Mouse (Mus musculus): ENCODE results near the gene Pinlyp. TPM values are rescaled to one million over a fixed set of nuclear protein-coding genes. Genes with fewer than 3 reads are reported as not detected.

Gene Pinlyp
- total RNA-seq, 2 experiments from 2014 or later = not detected

Other genes starting within 250 kb of the Pinlyp start
- 10 to 100 TPM in 1 of 2 experiments, 1 to 10 TPM in 1; 8.8 to 10.3 TPM for gene Zfp61, start 244.9 kb downstream of the Pinlyp start, total RNA-seq (2021)
- gene Zfp94, start 229.5 kb downstream of the Pinlyp start, total RNA-seq (2021) = 1 to 10 TPM; 3.1 to 4.0 TPM
- gene Tescl, start 212.2 kb downstream of the Pinlyp start, total RNA-seq (2021) = under 1 TPM; 0.36 to 0.56 TPM
- not detected for gene Lypd5, start 196.9 kb downstream of the Pinlyp start, total RNA-seq (2021)
- gene Kcnn4, start 175.9 kb downstream of the Pinlyp start, total RNA-seq (2021) = 1 to 10 TPM in 1 of 2 experiments, under 1 TPM in 1; 0.79 to 1.3 TPM
- 10 to 100 TPM; 17.8 to 21.1 TPM for gene Smg9, start 146.5 kb downstream of the Pinlyp start, total RNA-seq (2021)
- not detected for gene Irgc1, start 93.8 kb downstream of the Pinlyp start, total RNA-seq (2021)
- 1 to 10 TPM; 7.9 to 9.8 TPM for gene Plaur, start 83.6 kb downstream of the Pinlyp start, total RNA-seq (2021)
- 1 to 10 TPM; 2.8 to 3.6 TPM for gene Cadm4, start 64.1 kb downstream of the Pinlyp start, total RNA-seq (2021)
- 1 to 10 TPM; 6.0 to 6.8 TPM for gene Zfp428, start 39.1 kb downstream of the Pinlyp start, total RNA-seq (2021)
- gene AC161166.1, start 33.7 kb downstream of the Pinlyp start, total RNA-seq (2021) = not detected
- 10 to 100 TPM; 20.4 to 24.1 TPM for gene Irgq, start 15.4 kb downstream of the Pinlyp start, total RNA-seq (2021)
- 10 to 100 TPM; 37.6 to 41.3 TPM for gene Xrcc1, start 171 bp upstream of the Pinlyp start, total RNA-seq (2021)
- 10 to 100 TPM; 27.9 to 34.2 TPM for gene Ethe1, start 41.4 kb upstream of the Pinlyp start, total RNA-seq (2021)
- under 1 TPM in 1 of 2 experiments, not detected in 1; 0.30 TPM for gene Zfp575, start 41.5 kb upstream of the Pinlyp start, total RNA-seq (2021)
- 1 to 10 TPM; 5.4 to 5.8 TPM for gene Phldb3, start 64.6 kb upstream of the Pinlyp start, total RNA-seq (2021)
- under 1 TPM; 0.36 to 0.92 TPM for gene Lypd3, start 90.4 kb upstream of the Pinlyp start, total RNA-seq (2021)
- gene Tex101, start 130.6 kb upstream of the Pinlyp start, total RNA-seq (2021) = not detected
- not detected for gene BC049730, start 163.1 kb upstream of the Pinlyp start, total RNA-seq (2021)
- gene Gm4763, start 180.8 kb upstream of the Pinlyp start, total RNA-seq (2021) = not detected
- gene Cd177, start 214.2 kb upstream of the Pinlyp start, total RNA-seq (2021) = under 1 TPM in 1 of 2 experiments, not detected in 1; 0.20 TPM
- not detected for gene Ceacam10, start 231.1 kb upstream of the Pinlyp start, total RNA-seq (2021)